Mouse (Mus musculus) liver, adult 2 months (tissue): ENCODE results near the gene Apex1. TPM values are rescaled to one million over a fixed set of nuclear protein-coding genes. Genes with fewer than 3 reads are reported as not detected.

Experiments
- DNase-seq: peaks from one replicate; pipeline ENCODE4 v3.0.0-alpha.2; 2011; ENCODE audit warnings: low read depth, low spot score; ENCODE audit errors: extremely low read depth
- H3K27ac ChIP-seq: fragments of 200-500 bp; replicated peaks from 2 replicates; pipeline ENCODE4 v1.5.1; 2012; ENCODE audit warnings: low read depth, mild to moderate bottlenecking, control low read depth, inconsistent platforms, low read length; ENCODE audit not compliant: insufficient read depth
- H3K27me3 ChIP-seq: fragments of 200-500 bp; 2 replicates; pipeline ENCODE4 v1.6.1; 2012; ENCODE audit warnings: mild to moderate bottlenecking, moderate library complexity, low read length, inconsistent platforms; ENCODE audit not compliant: control insufficient read depth, insufficient read depth
- H3K36me3 ChIP-seq: fragments of 200-500 bp; 2 replicates; pipeline ENCODE4 v1.6.1; 2012; ENCODE audit warnings: low read length, inconsistent platforms; ENCODE audit not compliant: control insufficient read depth, insufficient read depth
- H3K4me1 ChIP-seq: fragments of 200-500 bp; 2 replicates; pipeline ENCODE4 v1.6.1; 2011; ENCODE audit warnings: low read length; ENCODE audit not compliant: control insufficient read depth, insufficient read depth
- H3K4me3 ChIP-seq: fragments of 200-500 bp; 2 replicates; pipeline ENCODE4 v1.5.1; 2011; ENCODE audit warnings: low read depth, mild to moderate bottlenecking, control low read depth, low read length, moderate library complexity; ENCODE audit not compliant: insufficient read depth
- H3K79me2 ChIP-seq: fragments of 200-500 bp; 2 replicates; pipeline ENCODE4 v1.6.1; 2012; ENCODE audit warnings: inconsistent platforms, mild to moderate bottlenecking, low read length, moderate library complexity; ENCODE audit not compliant: control insufficient read depth, insufficient read depth
- H3K9ac ChIP-seq: fragments of 200-500 bp; 2 replicates; pipeline ENCODE4 v1.6.1; 2012; ENCODE audit warnings: low read depth, mild to moderate bottlenecking, control low read depth, inconsistent platforms, low read length
- CTCF ChIP-seq: fragments of 200-500 bp; IDR thresholded peaks from 2 replicates; pipeline ENCODE4 v1.5.1; 2011; ENCODE audit warnings: low read depth, low read length, control low read depth
- POLR2A ChIP-seq: fragments of 200-500 bp; IDR thresholded peaks from 2 replicates; pipeline ENCODE4 v1.6.1; 2011; ENCODE audit warnings: low read length, control low read depth; ENCODE audit not compliant: insufficient read depth; ENCODE audit errors: extremely low read depth
- WGBS: fragments of 180-500 bp; shearing (Covaris S2); methylation state at CpG from one replicate; pipeline ENCODE4 v1.1.7; 2018; 5-methylcytosine and 5-hydroxymethylcytosine counted together
- polyA plus RNA-seq: library from polyadenylated mRNA; depleted of rRNA; stranded (reverse); fragments of >200 nt; gene quantifications from 2 replicates; pipeline ENCODE4 v1.2.3, GENCODE M21; 2012; rRNA removed
- total RNA-seq: library from RNA; depleted of rRNA; stranded (reverse); fragments of >200 nt; gene quantifications from 2 replicates; pipeline ENCODE4 v1.2.3, GENCODE M21; 2014; rRNA removed

Apex1 gene
- 27.8 and 33.6 TPM in 2 replicates for total RNA-seq
- 27.1 and 28.4 TPM in 2 replicates for polyA plus RNA-seq

DNA sequence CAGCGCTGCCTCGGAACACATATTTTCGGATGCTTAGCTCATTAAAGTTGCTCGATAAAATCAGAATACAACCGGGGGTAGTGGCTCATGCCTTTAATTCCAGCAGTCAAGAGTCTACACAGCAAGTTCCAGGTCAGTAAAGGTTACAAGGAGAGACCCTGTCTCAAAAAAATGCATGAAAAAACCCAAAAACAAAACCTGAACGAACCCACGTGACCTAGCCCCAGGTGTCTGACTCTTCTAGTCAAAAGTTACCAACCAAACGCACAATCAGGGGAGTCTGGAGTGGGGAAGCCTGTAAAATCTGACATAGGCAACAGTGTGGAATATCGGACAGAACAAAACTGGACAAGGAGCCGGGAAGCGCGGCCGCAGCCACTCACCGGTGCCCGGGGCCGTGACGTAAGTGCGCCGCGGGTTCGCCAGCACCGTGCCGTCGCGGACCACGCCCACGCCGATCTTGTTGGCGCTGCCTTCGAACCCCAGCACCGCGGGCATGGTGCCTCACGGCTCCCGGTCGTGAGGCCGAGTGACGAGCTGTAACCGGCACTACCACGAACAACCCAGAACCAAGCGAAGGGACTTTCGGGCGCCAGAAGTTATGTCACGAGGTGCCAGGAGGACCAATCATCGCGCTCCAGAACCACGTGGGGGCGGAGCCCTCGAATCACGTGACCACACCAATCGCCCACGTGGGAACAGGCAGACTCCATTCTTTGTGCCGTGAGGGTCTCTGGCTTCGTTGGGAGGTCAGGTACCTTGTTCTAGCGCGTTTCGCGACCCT, at the start of gene Apex1, which contains the start of gene Osgep:
Gene Apex1 (plus strand): TSS at position 688 of the 784 bp plus-strand sequence.
Gene Osgep (minus strand): TSS at position 613 of the 784 bp plus-strand sequence.
- peak within 1 kb of the TSS; percentile 78 for H3K9ac ChIP-seq
- WGBS = under 1% methylated on average over 57 of the region's 57 CpGs
- H3K27ac ChIP-seq = peak within 1 kb of the TSS; percentile 64
- peak; percentile 95 for DNase-seq
- no peaks in the 10 kb centered on the region for H3K27me3 ChIP-seq
- TF ChIP-seq POLR2A = peak; percentile 63; the same call in 1 of the 2 replicates
- no peak for TF ChIP-seq CTCF
- peak within 1 kb of the TSS; percentile 64 for H3K4me3 ChIP-seq
- no peaks in the 10 kb centered on the region; the same call in none of the 2 replicates for H3K4me1 ChIP-seq
- H3K79me2 ChIP-seq = no peaks in the 10 kb centered on the region
- peaks cover 29% of the 10 kb centered on the region for H3K36me3 ChIP-seq

DNA sequence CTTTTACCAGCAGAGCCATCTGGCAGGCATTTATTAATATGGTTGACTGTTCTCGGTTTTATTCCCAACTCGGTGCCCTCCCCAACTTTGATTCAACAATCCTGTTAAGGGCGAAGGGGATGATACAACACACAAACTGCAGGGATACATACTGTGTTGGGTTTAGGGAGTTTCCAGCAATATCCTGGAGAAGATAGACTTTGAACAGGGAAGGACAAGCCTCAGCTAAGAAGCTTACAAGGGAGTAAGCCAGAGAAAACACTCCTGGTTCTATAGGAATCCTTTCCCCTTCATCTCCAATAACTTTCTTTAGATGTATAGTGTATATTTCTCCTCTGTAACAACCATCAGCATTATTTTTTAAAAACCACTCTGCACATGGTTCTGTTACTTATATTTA, 49.6 kb upstream of the Apex1 start:
- WGBS = 89% methylated on average over 3 of the region's 3 CpGs
- TF ChIP-seq POLR2A (no peak), CTCF (no peak)
- no peak overlapping the region for H3K27ac ChIP-seq

DNA sequence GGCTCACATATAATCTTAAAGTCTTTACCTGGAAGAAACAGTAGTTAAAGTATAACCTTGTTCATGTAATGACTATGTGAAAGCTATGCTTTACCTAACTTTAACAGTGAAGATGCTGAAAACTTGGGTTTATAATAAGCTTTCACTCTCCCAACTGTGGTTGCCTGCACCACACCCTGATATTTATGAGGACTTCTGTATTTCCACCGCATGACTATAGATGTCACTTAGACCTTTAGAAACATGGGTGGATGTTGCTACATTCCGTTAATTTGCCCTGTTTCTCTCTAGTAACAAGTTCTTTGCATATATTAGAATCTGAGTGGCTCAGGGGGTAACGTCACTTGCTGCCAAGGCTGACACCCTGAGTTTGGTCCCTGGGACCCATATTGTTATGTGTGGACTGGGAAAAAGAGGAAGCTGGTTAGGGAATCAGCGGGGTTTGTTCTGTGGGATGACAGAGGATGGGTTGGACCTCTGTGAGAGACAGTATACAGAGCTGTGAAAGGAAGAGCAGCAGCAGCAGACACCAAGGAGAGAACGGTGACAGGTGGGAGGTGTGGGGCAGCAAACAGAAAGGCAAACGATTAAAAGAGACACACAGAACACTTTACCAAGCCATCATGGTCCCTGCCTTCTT, 49.1 kb upstream of the Apex1 start:
- 84% methylated on average over 6 of the region's 6 CpGs for WGBS
- TF ChIP-seq CTCF (no peak), POLR2A (no peak)
- no peak overlapping the region for H3K9ac ChIP-seq
- H3K79me2 ChIP-seq = no peaks in the 10 kb centered on the region
- H3K27me3 ChIP-seq = no peaks in the 10 kb centered on the region
- peaks cover 1% of the 10 kb centered on the region for H3K4me1 ChIP-seq
- H3K4me3 ChIP-seq = no peak overlapping the region
- no peak overlapping the region for H3K27ac ChIP-seq
- DNase-seq = no peak
- no peaks in the 10 kb centered on the region for H3K36me3 ChIP-seq

More for the DNA sequence above, 49.6 kb upstream of the Apex1 start:
- Histone ChIP-seq H3K79me2 (no peaks in the 10 kb centered on the region), H3K27me3 (no peaks in the 10 kb centered on the region), H3K4me1 (peaks cover 2% of the 10 kb centered on the region), H3K9ac (no peak overlapping the region), H3K4me3 (no peak overlapping the region), H3K36me3 (no peaks in the 10 kb centered on the region)
- no peak for DNase-seq

DNA sequence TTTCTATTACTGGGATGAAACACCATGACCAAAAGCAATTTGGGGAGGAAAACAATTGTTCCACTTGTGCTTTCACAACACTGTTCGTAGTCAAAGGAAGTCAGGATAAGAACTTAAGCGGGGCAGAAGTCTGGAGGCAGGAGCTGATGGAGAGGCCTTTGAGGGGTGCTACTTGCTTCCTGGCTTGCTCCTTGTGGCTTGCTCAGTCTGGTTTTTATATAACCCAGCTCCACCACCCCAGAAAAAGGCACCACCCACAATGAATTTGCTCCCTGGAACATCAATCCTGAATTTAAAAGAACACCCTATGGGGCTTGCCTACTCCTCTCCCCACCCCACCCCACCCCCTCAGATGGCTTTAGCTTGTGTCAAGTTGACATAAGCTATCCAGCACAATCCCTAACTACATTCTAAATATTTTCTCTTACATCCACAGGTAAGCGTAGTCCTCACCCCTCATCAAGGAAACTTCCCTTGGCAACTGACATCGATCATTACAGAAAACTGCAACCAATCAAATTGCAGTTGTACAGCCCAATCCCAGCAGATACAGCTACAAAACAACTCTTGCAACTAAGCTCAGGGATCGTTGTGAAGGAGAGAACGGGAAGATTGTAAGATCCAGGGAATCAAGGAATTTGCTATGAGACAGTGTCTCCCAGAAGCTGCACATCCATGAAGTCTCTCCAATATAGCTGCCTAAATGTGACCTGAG, 48.4 kb upstream of the Apex1 start:
- TF ChIP-seq CTCF (no peak), POLR2A (no peak)
- Histone ChIP-seq H3K4me1 (no peaks in the 10 kb centered on the region), H3K9ac (no peak overlapping the region), H3K27me3 (no peaks in the 10 kb centered on the region), H3K27ac (no peak overlapping the region), H3K4me3 (no peak overlapping the region), H3K36me3 (no peaks in the 10 kb centered on the region), H3K79me2 (no peaks in the 10 kb centered on the region)
- WGBS = 88% methylated on average over 6 of the region's 6 CpGs
- no peak for DNase-seq

DNA sequence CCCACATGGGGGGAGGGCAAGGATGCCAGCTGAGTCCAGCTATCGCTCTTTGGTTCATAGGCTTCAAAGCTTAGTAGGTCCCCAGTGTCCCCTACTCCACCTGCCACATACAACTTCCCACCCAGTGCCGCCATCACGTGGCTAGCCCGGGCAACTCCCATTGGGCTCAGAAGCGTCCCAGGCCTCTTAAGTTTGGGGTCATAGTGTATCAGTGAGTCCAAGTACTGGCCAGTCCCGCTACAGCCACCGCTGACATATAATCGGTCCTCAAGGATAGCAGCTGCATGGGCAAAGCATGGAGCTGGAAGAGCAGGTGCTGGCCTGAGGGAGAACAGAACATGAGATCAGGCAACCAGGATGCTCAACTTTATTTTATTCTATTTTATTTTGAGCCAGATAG, 33.1 kb upstream of the Apex1 start:
- Histone ChIP-seq H3K4me3 (no peak overlapping the region), H3K79me2 (no peaks in the 10 kb centered on the region), H3K9ac (no peak overlapping the region), H3K4me1 (peaks cover 6% of the 10 kb centered on the region), H3K36me3 (no peaks in the 10 kb centered on the region), H3K27ac (no peak overlapping the region), H3K27me3 (no peaks in the 10 kb centered on the region)
- DNase-seq = no peak
- 92% methylated on average over 8 of the region's 8 CpGs for WGBS
- no peak for TF ChIP-seq CTCF
- TF ChIP-seq POLR2A = no peak
